Mouse (Mus musculus): ENCODE measurements around the gene Timm17b. TPM values are rescaled to one million over a fixed set of nuclear protein-coding genes. Genes with fewer than 3 reads are reported as not detected.

Timm17b gene
- total RNA-seq (2014; rRNA removed) = 20.7 and 27.5 TPM in 2 replicates
- 53.7 and 58.2 TPM in 2 replicates for polyA plus RNA-seq (2012; rRNA removed)

DNA sequence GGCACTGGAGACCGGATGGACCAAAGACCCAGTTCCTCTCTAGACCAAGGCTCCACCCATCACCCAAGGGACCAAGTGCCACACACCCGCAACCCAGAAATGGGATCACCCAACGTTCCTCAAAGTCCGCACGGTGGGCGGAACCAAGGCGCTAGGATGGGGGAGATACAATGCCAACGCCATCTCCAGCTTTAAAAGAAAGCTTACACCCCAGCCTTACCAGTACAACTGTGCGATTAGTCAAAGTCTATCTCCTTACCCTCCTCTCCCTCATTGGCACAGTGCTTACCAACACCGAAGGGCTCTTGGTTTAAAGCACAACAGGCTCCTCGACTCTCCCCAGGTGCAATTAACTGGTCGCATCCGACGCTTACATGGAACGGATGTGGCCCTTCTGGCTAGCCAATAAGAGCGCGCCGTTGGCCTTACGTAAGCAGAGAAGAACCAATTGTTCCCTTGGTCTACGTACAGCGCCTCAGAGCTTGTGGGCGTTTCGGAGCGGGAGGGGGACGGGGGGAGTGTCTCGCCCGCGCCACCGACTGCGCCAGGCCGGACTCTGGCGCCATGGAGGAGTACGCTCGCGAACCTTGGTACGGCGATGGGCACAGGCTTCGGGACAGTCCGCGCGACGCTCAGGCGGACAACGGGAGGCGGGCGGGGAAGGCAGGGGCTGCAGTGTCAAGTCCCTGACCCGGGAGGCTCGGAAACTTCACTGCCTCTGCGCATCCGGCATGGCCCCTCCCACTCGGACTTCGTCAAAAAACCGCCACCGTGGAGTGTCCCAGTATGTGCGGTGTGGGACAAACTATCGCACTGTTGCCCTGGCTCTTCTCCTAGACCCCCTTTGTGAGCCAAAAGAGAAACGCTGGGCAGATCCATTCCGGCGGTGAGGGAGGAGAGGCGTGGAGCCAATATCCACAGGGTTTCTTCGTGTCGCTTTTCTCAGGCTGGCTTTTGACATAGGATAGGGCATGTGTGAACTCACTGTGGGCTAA, at the start of gene Timm17b, which contains the start of gene Pqbp1:
Gene Timm17b, plus strand, starts transcription at position 478 of the 995 bp plus-strand sequence.
Gene Pqbp1, minus strand, starts transcription at position 390 of the 995 bp plus-strand sequence.
- TF ChIP-seq POLR2A (IDR thresholded peaks at IDR 0.05; ENCODE audit: extremely low read depth, insufficient read depth, low read length) (0 out of 2 replicates have a peak, but pooled peaks have one; percentile 27), CTCF (IDR thresholded peaks at IDR 0.05; ENCODE audit: low read depth, low read length) (no peak)
- H3K4me3 ChIP-seq (ENCODE audit: insufficient read depth, low read depth, low read length) = peak within 1 kb of the TSS; percentile 93
- WGBS = under 1% methylated on average over 59 of the region's 62 CpGs
- H3K27me3 ChIP-seq (ENCODE audit: control insufficient read depth, insufficient read depth, low read length) = no peaks in the 10 kb centered on the region
- peak within 1 kb of the TSS; percentile 95 for H3K9ac ChIP-seq (ENCODE audit: low read depth, low read length)
- peak within 1 kb of the TSS; percentile 94 for H3K27ac ChIP-seq (replicated peaks; ENCODE audit: insufficient read depth, low read depth, low read length)
- H3K36me3 ChIP-seq (ENCODE audit: control insufficient read depth, insufficient read depth, low read length) = peaks cover 5% of the 10 kb centered on the region
- H3K4me1 ChIP-seq (ENCODE audit: control insufficient read depth, insufficient read depth, low read length) = no peaks in the 10 kb centered on the region; the same call in 1 of the 2 replicates
- DNase-seq (ENCODE audit: extremely low read depth, low read depth, low spot score) = peak; percentile 91
- peaks cover 2% of the 10 kb centered on the region; the same call in 1 of the 2 replicates for H3K79me2 ChIP-seq (ENCODE audit: control insufficient read depth, insufficient read depth, low read length)

DNA sequence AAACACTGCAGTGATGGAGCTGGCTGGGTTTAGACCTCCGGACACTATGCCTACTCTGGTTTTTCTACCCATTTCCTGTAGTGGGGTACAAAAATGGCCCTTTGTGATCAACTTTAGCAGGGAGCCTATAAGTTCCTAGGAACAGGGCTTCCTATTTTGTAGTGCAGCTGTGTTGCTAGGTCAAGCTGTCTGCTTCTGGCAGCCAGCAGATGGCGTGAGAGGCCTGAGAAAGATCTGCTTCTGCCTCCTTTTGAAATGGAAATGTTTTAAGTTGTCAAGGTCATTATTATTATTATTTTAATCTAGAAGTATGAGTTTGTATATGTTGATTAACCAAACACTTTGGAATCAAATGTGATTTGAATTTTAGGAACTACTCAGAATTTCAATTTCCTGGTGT, 44.6 kb upstream of the Timm17b start:
- no peaks in the 10 kb centered on the region for H3K4me1 ChIP-seq (ENCODE audit: control insufficient read depth, insufficient read depth, low read length)
- no peaks in the 10 kb centered on the region for H3K27me3 ChIP-seq (ENCODE audit: control insufficient read depth, insufficient read depth, low read length)
- TF ChIP-seq CTCF (IDR thresholded peaks at IDR 0.05; ENCODE audit: low read depth, low read length) = peak; percentile 69
- TF ChIP-seq POLR2A (IDR thresholded peaks at IDR 0.05; ENCODE audit: extremely low read depth, insufficient read depth, low read length) = no peak
- 46% methylated on average over 2 of the region's 2 CpGs for WGBS
- DNase-seq (ENCODE audit: extremely low read depth, low read depth, low spot score) = no peak
- H3K79me2 ChIP-seq (ENCODE audit: control insufficient read depth, insufficient read depth, low read length) = peaks cover 6% of the 10 kb centered on the region; the same call in 1 of the 2 replicates
- H3K36me3 ChIP-seq (ENCODE audit: control insufficient read depth, insufficient read depth, low read length) = peaks cover 5% of the 10 kb centered on the region; the same call in 1 of the 2 replicates
- H3K27ac ChIP-seq (replicated peaks; ENCODE audit: insufficient read depth, low read depth, low read length) = no peak overlapping the region
- H3K4me3 ChIP-seq (ENCODE audit: insufficient read depth, low read depth, low read length) = no peak overlapping the region
- H3K9ac ChIP-seq (ENCODE audit: low read depth, low read length) = no peak overlapping the region

GRCm38 (mm10) chrX:7859191-7859753, 39.9 kb upstream of the Timm17b start:
- no peak for DNase-seq (ENCODE audit: extremely low read depth, low read depth, low spot score)
- Histone ChIP-seq H3K9ac (ENCODE audit: low read depth, low read length) (no peak overlapping the region), H3K27me3 (ENCODE audit: control insufficient read depth, insufficient read depth, low read length) (no peaks in the 10 kb centered on the region), H3K36me3 (ENCODE audit: control insufficient read depth, insufficient read depth, low read length) (peaks cover 5% of the 10 kb centered on the region; the same call in 1 of the 2 replicates), H3K79me2 (ENCODE audit: control insufficient read depth, insufficient read depth, low read length) (peaks cover 6% of the 10 kb centered on the region; the same call in 1 of the 2 replicates), H3K4me1 (ENCODE audit: control insufficient read depth, insufficient read depth, low read length) (no peaks in the 10 kb centered on the region), H3K27ac (replicated peaks; ENCODE audit: insufficient read depth, low read depth, low read length) (no peak overlapping the region), H3K4me3 (ENCODE audit: insufficient read depth, low read depth, low read length) (no peak overlapping the region)
- 44% methylated on average over 3 of the region's 3 CpGs for WGBS
- TF ChIP-seq CTCF (IDR thresholded peaks at IDR 0.05; ENCODE audit: low read depth, low read length) = no peak
- TF ChIP-seq POLR2A (IDR thresholded peaks at IDR 0.05; ENCODE audit: extremely low read depth, insufficient read depth, low read length) = no peak

GRCm38 (mm10) chrX:7863181-7863580, 36.0 kb upstream of the Timm17b start:
- Histone ChIP-seq H3K9ac (ENCODE audit: low read depth, low read length) (no peak overlapping the region), H3K27me3 (ENCODE audit: control insufficient read depth, insufficient read depth, low read length) (no peaks in the 10 kb centered on the region), H3K4me1 (ENCODE audit: control insufficient read depth, insufficient read depth, low read length) (no peaks in the 10 kb centered on the region), H3K36me3 (ENCODE audit: control insufficient read depth, insufficient read depth, low read length) (peaks cover 9% of the 10 kb centered on the region), H3K4me3 (ENCODE audit: insufficient read depth, low read depth, low read length) (no peak overlapping the region), H3K27ac (replicated peaks; ENCODE audit: insufficient read depth, low read depth, low read length) (no peak overlapping the region), H3K79me2 (ENCODE audit: control insufficient read depth, insufficient read depth, low read length) (peaks cover 4% of the 10 kb centered on the region; the same call in 1 of the 2 replicates)
- TF ChIP-seq POLR2A (IDR thresholded peaks at IDR 0.05; ENCODE audit: extremely low read depth, insufficient read depth, low read length) (no peak), CTCF (IDR thresholded peaks at IDR 0.05; ENCODE audit: low read depth, low read length) (no peak)
- 82% methylated on average over 1 of the region's 1 CpGs for WGBS
- DNase-seq (ENCODE audit: extremely low read depth, low read depth, low spot score) = no peak

DNA sequence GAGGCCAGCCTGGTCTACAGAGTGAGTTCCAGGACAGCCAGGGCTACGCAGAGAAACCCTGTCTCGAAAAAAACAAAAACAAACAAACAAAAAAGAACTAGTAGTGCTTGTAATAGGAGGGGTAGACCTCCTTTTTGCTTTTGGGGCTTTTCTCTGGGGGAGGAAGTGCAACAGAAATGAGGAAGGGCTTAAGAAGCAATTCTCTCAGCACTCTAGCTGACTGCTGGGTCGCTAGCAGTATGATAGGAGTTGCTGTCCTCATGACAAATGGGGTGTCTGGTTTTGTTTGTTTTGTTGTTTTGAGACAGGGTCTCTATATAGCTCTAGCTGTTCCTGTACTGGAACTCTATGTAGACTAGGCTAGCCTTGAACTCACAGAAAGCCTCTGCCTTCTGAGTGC, 34.6 kb upstream of the Timm17b start:
- WGBS = 86% methylated on average over 3 of the region's 3 CpGs
- no peak overlapping the region for H3K27ac ChIP-seq (replicated peaks; ENCODE audit: insufficient read depth, low read depth, low read length)

More for the DNA sequence above, 34.6 kb upstream of the Timm17b start:
- no peak overlapping the region for H3K4me3 ChIP-seq (ENCODE audit: insufficient read depth, low read depth, low read length)
- H3K27me3 ChIP-seq (ENCODE audit: control insufficient read depth, insufficient read depth, low read length) = no peaks in the 10 kb centered on the region
- H3K36me3 ChIP-seq (ENCODE audit: control insufficient read depth, insufficient read depth, low read length) = peaks cover 6% of the 10 kb centered on the region
- no peak overlapping the region for H3K9ac ChIP-seq (ENCODE audit: low read depth, low read length)
- H3K4me1 ChIP-seq (ENCODE audit: control insufficient read depth, insufficient read depth, low read length) = no peaks in the 10 kb centered on the region
- no peak for DNase-seq (ENCODE audit: extremely low read depth, low read depth, low spot score)
- no peaks in the 10 kb centered on the region; the same call in 1 of the 2 replicates for H3K79me2 ChIP-seq (ENCODE audit: control insufficient read depth, insufficient read depth, low read length)
- TF ChIP-seq CTCF (IDR thresholded peaks at IDR 0.05; ENCODE audit: low read depth, low read length) (no peak), POLR2A (IDR thresholded peaks at IDR 0.05; ENCODE audit: extremely low read depth, insufficient read depth, low read length) (no peak)
